Mouse (Mus musculus): ENCODE measurements around the gene 1810049J17Rik. TPM values are rescaled to one million over a fixed set of nuclear protein-coding genes. Genes with fewer than 3 reads are reported as not detected.

The 1810049J17Rik gene
- total RNA-seq, 2 experiments from 2014 or later: not detected

Other genes with a start within 250 kb of the 1810049J17Rik start
- 10 to 100 TPM; 55.6 to 59.3 TPM for gene Zfr, start 204.1 kb downstream of the 1810049J17Rik start, total RNA-seq (2021)
- gene Mtmr12, start 116.9 kb downstream of the 1810049J17Rik start, total RNA-seq (2021): 1 to 10 TPM; 3.1 to 3.7 TPM
- gene Golph3, start 449 bp downstream of the 1810049J17Rik start, total RNA-seq (2021): 10 to 100 TPM; 69.0 to 74.6 TPM

Measured in gastrocnemius, postnatal 36 days (tissue).